Mouse (Mus musculus) MEL (cell line): ENCODE measurements around the gene Atp2a3.

Experiments used
- CTCF ChIP-seq, 3 experiments: IDR thresholded peaks in 2 of 3; conservative IDR thresholded peaks in 1 of 3; 2 replicates each; pipeline ENCODE4 v1.5.1; 2011 to 2012; ENCODE audit warnings: low read length in 3 of 3, low read depth in 2 of 3, mild to moderate bottlenecking in 2 of 3, improper control_type of control experiment in 1 of 3, inconsistent platforms in 1 of 3, mixed read lengths in 1 of 3, moderate library complexity in 1 of 3; ENCODE audit not compliant: control insufficient read depth in 1 of 3, insufficient read depth in 1 of 3, poor library complexity in 1 of 3, severe bottlenecking in 1 of 3
- POLR2A ChIP-seq, 2 experiments: IDR thresholded peaks; 2 replicates each; pipeline ENCODE4 v1.6.1; 2011 to 2012; ENCODE audit warnings: low read length in 2 of 2, mild to moderate bottlenecking in 2 of 2, control low read depth in 1 of 2, improper control_type of control experiment in 1 of 2, low read depth in 1 of 2, moderate library complexity in 1 of 2; ENCODE audit not compliant: control insufficient read depth in 1 of 2, insufficient read depth in 1 of 2, poor library complexity in 1 of 2
- UBTF ChIP-seq: IDR thresholded peaks from 2 replicates; pipeline ENCODE4 v1.6.1; 2012; ENCODE audit warnings: low read depth, mild to moderate bottlenecking, inconsistent platforms, low read length, improper control_type of control experiment, moderate library complexity, borderline replicate concordance; ENCODE audit not compliant: insufficient read depth
- ZMIZ1 ChIP-seq: IDR thresholded peaks from 2 replicates; pipeline ENCODE4 v1.6.1; 2012; ENCODE audit warnings: low read depth, mild to moderate bottlenecking, inconsistent platforms, low read length, improper control_type of control experiment, moderate library complexity

DNA sequence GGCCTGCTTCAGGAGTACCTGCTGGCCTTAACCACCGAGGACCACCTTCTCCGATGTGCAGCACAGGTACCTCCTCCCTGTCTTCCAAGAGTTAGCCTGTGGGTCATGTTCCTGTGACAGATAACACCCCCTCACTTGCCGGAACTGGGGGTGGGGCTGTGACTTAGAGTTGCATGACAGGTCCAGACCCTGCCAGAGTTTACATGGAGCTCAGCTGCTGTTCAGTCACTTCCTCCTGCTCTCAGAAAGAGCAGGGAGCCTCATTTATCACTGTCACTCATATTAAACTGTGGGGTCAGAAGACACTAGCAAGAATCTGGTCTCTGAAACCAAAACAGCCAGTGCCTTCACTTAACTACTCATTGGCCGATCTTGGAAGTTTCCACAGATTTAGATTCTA is 37.9 kb upstream of the Atp2a3 start:
- no peak for TF ChIP-seq ZMIZ1
- TF ChIP-seq CTCF (IDR thresholded peaks at IDR 0.05 in 2 of 3, conservative IDR thresholded peaks at IDR 0.05 in 1 of 3; ENCODE audit: control insufficient read depth in 1 of 3, insufficient read depth in 1 of 3, low read depth in 2 of 3, low read length in 3 of 3, poor library complexity in 1 of 3, severe bottlenecking in 1 of 3), result no peak
- TF ChIP-seq UBTF, result no peak
- TF ChIP-seq POLR2A (IDR thresholded peaks at IDR 0.05; ENCODE audit: control insufficient read depth in 1 of 2, insufficient read depth in 1 of 2, low read depth in 1 of 2, low read length in 2 of 2, poor library complexity in 1 of 2), result no peak
